Mouse (Mus musculus): ENCODE measurements around the gene Igf2bp3. TPM values are rescaled to one million over a fixed set of nuclear protein-coding genes. Genes with fewer than 3 reads are reported as not detected.

Gene Igf2bp3
- 8.6 and 9.5 TPM in 2 replicates for polyA plus RNA-seq (2012; rRNA removed)

GRCm38 (mm10) chr6:49214928-49215747 lies at the start of gene Igf2bp3:
Gene Igf2bp3 (minus strand): TSS chr6:49214957.

GRCm38 (mm10) chr6:49263847-49264243 lies 49.1 kb upstream of the Igf2bp3 start, which contains the start of gene Tra2a:
Gene Tra2a (minus strand): TSS chr6:49264033.

GRCm38 (mm10) chr6:49073304-49074116 lies 141.2 kb downstream of the Igf2bp3 start, which contains the start of gene Malsu1:
Gene Malsu1 (plus strand): TSS chr6:49073795.

GRCm38 (mm10) chr6:49036275-49037267 lies 178.2 kb downstream of the Igf2bp3 start, which contains the start of gene Gpnmb:
Gene Gpnmb (plus strand): TSS chr6:49036546.

Other genes starting within 250 kb of the Igf2bp3 start
- gene Doxl2, start 240.0 kb downstream of the Igf2bp3 start, polyA plus RNA-seq (2012; rRNA removed): not detected in 2 replicates
- gene Svs1, start 228.1 kb downstream of the Igf2bp3 start, polyA plus RNA-seq (2012; rRNA removed): not detected in 2 replicates
- gene Gpnmb, start 178.4 kb downstream of the Igf2bp3 start, polyA plus RNA-seq (2012; rRNA removed): 0.38 and 0.46 TPM in 2 replicates
- 14.3 and 14.5 TPM in 2 replicates for gene Malsu1, start 141.2 kb downstream of the Igf2bp3 start, polyA plus RNA-seq (2012; rRNA removed)
- gene Tra2a, start 49.1 kb upstream of the Igf2bp3 start, polyA plus RNA-seq (2012; rRNA removed): 48.8 and 52.4 TPM in 2 replicates
- 2.2 and 2.4 TPM in 2 replicates for gene Ccdc126, start 104.3 kb upstream of the Igf2bp3 start, polyA plus RNA-seq (2012; rRNA removed)
- gene Fam221a, start 152.8 kb upstream of the Igf2bp3 start, polyA plus RNA-seq (2012; rRNA removed): 2.2 and 2.3 TPM in 2 replicates
- gene Stk31, start 180.6 kb upstream of the Igf2bp3 start, polyA plus RNA-seq (2012; rRNA removed): not detected in 2 replicates

Data from liver, embryonic 18 days (tissue).